Mouse (Mus musculus) right cerebral cortex, adult 2 months (tissue): ENCODE results near the gene 4930558C23Rik.
A peak's percentile ranks its signal among the peaks of the same experiment; 100 is the strongest.
"Not testable (repeated sequence)": the region's sequence is repeated elsewhere in the genome, so short reads cannot be mapped to it uniquely, and the experiment has no call there.

Experiments used
- DNase-seq, 2 experiments: peaks; one replicate each; pipeline ENCODE4 v3.0.0; 2021 to 2022; ENCODE audit warnings: low spot score in 2 of 2

Gene 4930558C23Rik

GRCm38 (mm10) chr3:95402741-95403140, at the start of gene 4930558C23Rik:
Gene 4930558C23Rik, minus strand, starts transcription at chr3:95402841.
- no peak for DNase-seq

- DNase-seq: no peak
These were observed 48.3 kb upstream of the 4930558C23Rik start for GRCm38 (mm10) chr3:95450915-95451314.

GRCm38 (mm10) chr3:95450408-95450807, 47.8 kb upstream of the 4930558C23Rik start:
- peak; percentile 36 to 50 for DNase-seq

- no peak for DNase-seq
These were observed 42.7 kb upstream of the 4930558C23Rik start for GRCm38 (mm10) chr3:95445311-95445710.

GRCm38 (mm10) chr3:95442406-95443117, 39.9 kb upstream of the 4930558C23Rik start:
- no peak for DNase-seq

GRCm38 (mm10) chr3:95439670-95440069, 37.0 kb upstream of the 4930558C23Rik start:
- DNase-seq: no peak

GRCm38 (mm10) chr3:95438636-95439035, 36.0 kb upstream of the 4930558C23Rik start:
- not testable (repeated sequence) for DNase-seq

- DNase-seq: no peak
These were observed 32.9 kb upstream of the 4930558C23Rik start for GRCm38 (mm10) chr3:95435561-95435960.

GRCm38 (mm10) chr3:95434983-95435370, 32.3 kb upstream of the 4930558C23Rik start:
- no peak for DNase-seq

GRCm38 (mm10) chr3:95434136-95434982, 31.7 kb upstream of the 4930558C23Rik start, which contains the start of gene Arnt:
Gene Arnt, plus strand, starts transcription at chr3:95434388.
- peak; percentile 86 to 91 for DNase-seq

- DNase-seq: no peak
These were observed 30.8 kb upstream of the 4930558C23Rik start for GRCm38 (mm10) chr3:95433301-95433915.

- not testable (repeated sequence) for DNase-seq
These were observed 25.8 kb upstream of the 4930558C23Rik start for GRCm38 (mm10) chr3:95428423-95428822.

GRCm38 (mm10) chr3:95427891-95428238, 25.2 kb upstream of the 4930558C23Rik start:
- DNase-seq: peak; percentile 14 to 17

GRCm38 (mm10) chr3:95427117-95427890, 24.7 kb upstream of the 4930558C23Rik start:
- DNase-seq: not testable (repeated sequence)

- not testable (repeated sequence) for DNase-seq
These were observed 23.8 kb upstream of the 4930558C23Rik start for GRCm38 (mm10) chr3:95426476-95426875.

- no peak for DNase-seq
These were observed 15.2 kb upstream of the 4930558C23Rik start for GRCm38 (mm10) chr3:95417866-95418265.

- no peak for DNase-seq
These were observed 9.6 kb upstream of the 4930558C23Rik start for GRCm38 (mm10) chr3:95412268-95412667.

GRCm38 (mm10) chr3:95408852-95409251, 6.2 kb upstream of the 4930558C23Rik start:
- DNase-seq: no peak

- DNase-seq: no peak
These were observed 5.1 kb upstream of the 4930558C23Rik start for GRCm38 (mm10) chr3:95407728-95408127.

GRCm38 (mm10) chr3:95394385-95394784, 8.3 kb downstream of the 4930558C23Rik start:
- peak in 1 of 2 experiments; percentile 1 for DNase-seq

GRCm38 (mm10) chr3:95385401-95386075, 17.1 kb downstream of the 4930558C23Rik start:
- DNase-seq: no peak
